Comparison of ENCODE assay signal across 8 mouse cellular contexts in the genomic region with DNA sequence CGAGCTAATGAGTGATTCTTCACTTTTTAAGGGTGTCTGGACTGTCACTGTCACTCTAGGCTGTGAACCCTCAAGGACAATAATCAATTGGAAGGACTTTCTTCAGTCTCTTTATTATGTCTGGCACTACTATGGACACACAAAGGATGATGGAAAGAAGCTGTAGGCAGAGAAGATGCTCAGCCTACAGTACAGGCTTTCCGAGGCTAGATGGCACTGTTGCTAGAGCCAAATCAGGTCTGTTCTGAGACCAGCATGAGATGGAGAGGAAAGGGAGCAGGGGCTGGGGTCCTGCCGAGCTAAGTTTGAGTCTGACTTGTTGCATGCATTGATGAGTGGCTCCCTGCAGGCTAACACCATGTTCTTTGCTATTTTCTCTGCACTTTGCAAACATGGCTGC.
A peak's percentile ranks its signal among the peaks of the same experiment; 100 is the strongest.
DNase-seq lines count a peak whose midpoint lies in the region; ATAC-seq and TF ChIP-seq lines count a peak whose summit lies in the region.

No protein-coding gene starts in this region.

- no peaks in the 10 kb centered on the region for H3K9me3 ChIP-seq in heart, embryonic 12.5 days (replicated peaks)

- H3K36me3 ChIP-seq in heart, adult 2 months (ENCODE audit: control insufficient read depth, insufficient read depth, low read length), result no peaks in the 10 kb centered on the region
- H3K36me3 ChIP-seq in heart, embryonic 12.5 days, result no peaks in the 10 kb centered on the region

- TF ChIP-seq POLR2A in heart, adult 2 months (IDR thresholded peaks at IDR 0.05; ENCODE audit: insufficient read depth, low read depth, low read length), result no peak
- TF ChIP-seq POLR2A in embryonic fibroblast, embryonic 13.5 days (IDR thresholded peaks at IDR 0.05; ENCODE audit: low read depth, low read length), result no peak

- WGBS in heart, adult 2 months, result 11% methylated on average over 3 of the region's 3 CpGs
- WGBS in heart, embryonic 12.5 days, result 20% methylated on average over 3 of the region's 3 CpGs

- H3K4me3 ChIP-seq in heart, adult 2 months, result no peak overlapping the region
- no peak overlapping the region for H3K4me3 ChIP-seq in heart, embryonic 12.5 days
- no peak overlapping the region for H3K4me3 ChIP-seq in embryonic fibroblast, embryonic 13.5 days (ENCODE audit: insufficient read depth, low read length)

- no peaks in the 10 kb centered on the region for H3K27me3 ChIP-seq in heart, adult 2 months (ENCODE audit: control insufficient read depth, insufficient read depth, low read length)
- H3K27me3 ChIP-seq in heart, embryonic 12.5 days (replicated peaks), result no peaks in the 10 kb centered on the region

- ATAC-seq in heart, embryonic 12.5 days (ENCODE audit: insufficient number of reproducible peaks, low FRiP score), result no peak

- H3K79me2 ChIP-seq in heart, adult 2 months (replicated peaks; ENCODE audit: control insufficient read depth, insufficient read depth, low read length), result no peaks in the 10 kb centered on the region

- H3K27ac ChIP-seq in heart, adult 2 months, result no peak overlapping the region
- H3K27ac ChIP-seq in heart, embryonic 12.5 days (ENCODE audit: poor library complexity, severe bottlenecking), result no peak overlapping the region
- H3K27ac ChIP-seq in embryonic fibroblast, embryonic 13.5 days (ENCODE audit: insufficient read depth, low read length), result no peak overlapping the region

- peak; percentile 90 for TF ChIP-seq CTCF in heart, adult 2 months (IDR thresholded peaks at IDR 0.05)
- peak; percentile 65; the same call in 1 of the 2 replicates for TF ChIP-seq CTCF in embryonic fibroblast, embryonic 13.5 days (IDR thresholded peaks at IDR 0.05; ENCODE audit: borderline replicate concordance, insufficient read depth, low read length)

- H3K4me2 ChIP-seq in heart, embryonic 12.5 days, result no peak overlapping the region

- DNase-seq in heart, adult 2 months, result peak; percentile 14 to 55
- peak; percentile 25 for DNase-seq in Muller cell, postnatal 12 days (ENCODE audit: inconsistent ontology term)
- peak; percentile 65 to 68 for DNase-seq in kidney, postnatal 4 days
- DNase-seq in lung, postnatal 25 days (ENCODE audit: low spot score), result peak; percentile 10
- DNase-seq in gastrocnemius, adult 8-10 months (ENCODE audit: low spot score in 2 of 2), result no peak
- no peak for DNase-seq in ovary, postnatal 36 days (ENCODE audit: low spot score)

- peaks cover 2% of the 10 kb centered on the region; the same call in 1 of the 2 replicates for H3K4me1 ChIP-seq in heart, adult 2 months (ENCODE audit: control insufficient read depth, insufficient read depth, low read length)
- H3K4me1 ChIP-seq in heart, embryonic 12.5 days (replicated peaks), result no peaks in the 10 kb centered on the region
- no peaks in the 10 kb centered on the region for H3K4me1 ChIP-seq in embryonic fibroblast, embryonic 13.5 days (ENCODE audit: control insufficient read depth, insufficient read depth, low read length)

- TF ChIP-seq EP300 in heart, adult 2 months (IDR thresholded peaks at IDR 0.05; ENCODE audit: insufficient read depth, low read depth, low read length), result 0 out of 2 replicates have a peak, but pooled peaks have one; percentile 52

- no peak overlapping the region for H3K9ac ChIP-seq in heart, adult 2 months (ENCODE audit: low read depth, low read length)
- H3K9ac ChIP-seq in heart, embryonic 12.5 days, result no peak overlapping the region

- intact Hi-C loops in heart, adult 2 months (cut with DNase I), result loop anchor here (1.0 to 10.0 kb wide), 4 partner anchors 197 to 452 kb away; no protein-coding TSS in a partner anchor

Comparison
In these comparisons a context has a peak if more than half of its experiments do, and no peak if none do; other contexts are left out.
1. DNase-seq: peak in heart, adult 2 months (2 of 2), Muller cell, postnatal 12 days (single experiment), kidney, postnatal 4 days (2 of 2) and lung, postnatal 25 days (single experiment); none in gastrocnemius, adult 8-10 months (0 of 2) and ovary, postnatal 36 days (single experiment).